Mouse (Mus musculus) hindbrain, embryonic 16.5 days (tissue): ENCODE measurements around the gene Gdi1. TPM values are rescaled to one million over a fixed set of nuclear protein-coding genes. Genes with fewer than 3 reads are reported as not detected.

Source experiments
- ATAC-seq: fragments of 200-750 bp; cut with Nextera tagmentation; 2 replicates; pipeline ENCODE4 v1.8.0; 2017; ENCODE audit warnings: moderate TSS enrichment, moderate library complexity
- H3K27ac ChIP-seq: fragments of 300-500 bp; sonication (generic); 2 replicates; pipeline ENCODE4 v1.5.1; 2014; ENCODE audit warnings: low read depth, mild to moderate bottlenecking, control low read depth, low read length, moderate library complexity
- H3K27me3 ChIP-seq: fragments of 300-500 bp; sonication (generic); replicated peaks from 2 replicates; pipeline ENCODE4 v1.6.1; 2014; ENCODE audit warnings: low read length; ENCODE audit not compliant: control insufficient read depth, insufficient read depth
- H3K36me3 ChIP-seq: fragments of 300-500 bp; sonication (generic); 2 replicates; pipeline ENCODE4 v1.6.1; 2014; ENCODE audit warnings: mild to moderate bottlenecking, low read length, moderate library complexity, mixed read lengths; ENCODE audit not compliant: control insufficient read depth, insufficient read depth
- H3K4me1 ChIP-seq: fragments of 300-500 bp; sonication (generic); 2 replicates; pipeline ENCODE4 v1.6.1; 2014; ENCODE audit warnings: low read depth, low read length; ENCODE audit not compliant: control insufficient read depth, insufficient read depth
- H3K4me2 ChIP-seq: fragments of 300-500 bp; sonication (generic); 2 replicates; pipeline ENCODE4 v1.6.1; 2014; ENCODE audit warnings: mild to moderate bottlenecking, low read length, control low read depth, moderate library complexity
- H3K4me3 ChIP-seq: fragments of 300-500 bp; sonication (generic); 2 replicates; pipeline ENCODE4 v1.5.1; 2014; ENCODE audit warnings: mild to moderate bottlenecking, low read length, control low read depth, moderate library complexity
- H3K9ac ChIP-seq: fragments of 300-500 bp; sonication (generic); 2 replicates; pipeline ENCODE4 v1.6.1; 2014; ENCODE audit warnings: low read depth, mild to moderate bottlenecking, control low read depth, low read length, moderate library complexity
- H3K9me3 ChIP-seq: fragments of 300-500 bp; sonication (generic); 2 replicates; pipeline ENCODE4 v1.6.1; 2014; ENCODE audit warnings: mild to moderate bottlenecking, low read length, moderate library complexity; ENCODE audit not compliant: control insufficient read depth
- WGBS: fragments of 180-500 bp; shearing (Covaris S2); extraction: QIAGEN DNeasy Blood & Tissue Kit; methylation state at CpG from one replicate; pipeline ENCODE4 v1.1.7; 2014; 5-methylcytosine and 5-hydroxymethylcytosine counted together
- polyA plus RNA-seq: library from polyadenylated mRNA; unstranded; fragments of >200 nt; fragmentation: Nextera tagmentation; extraction: Ambion mirVana; gene quantifications from 2 replicates; pipeline ENCODE4 v1.2.1, GENCODE M21; 2015

Gdi1 gene
- polyA plus RNA-seq, 1 experiment from 2014 or later = 991 TPM

DNA sequence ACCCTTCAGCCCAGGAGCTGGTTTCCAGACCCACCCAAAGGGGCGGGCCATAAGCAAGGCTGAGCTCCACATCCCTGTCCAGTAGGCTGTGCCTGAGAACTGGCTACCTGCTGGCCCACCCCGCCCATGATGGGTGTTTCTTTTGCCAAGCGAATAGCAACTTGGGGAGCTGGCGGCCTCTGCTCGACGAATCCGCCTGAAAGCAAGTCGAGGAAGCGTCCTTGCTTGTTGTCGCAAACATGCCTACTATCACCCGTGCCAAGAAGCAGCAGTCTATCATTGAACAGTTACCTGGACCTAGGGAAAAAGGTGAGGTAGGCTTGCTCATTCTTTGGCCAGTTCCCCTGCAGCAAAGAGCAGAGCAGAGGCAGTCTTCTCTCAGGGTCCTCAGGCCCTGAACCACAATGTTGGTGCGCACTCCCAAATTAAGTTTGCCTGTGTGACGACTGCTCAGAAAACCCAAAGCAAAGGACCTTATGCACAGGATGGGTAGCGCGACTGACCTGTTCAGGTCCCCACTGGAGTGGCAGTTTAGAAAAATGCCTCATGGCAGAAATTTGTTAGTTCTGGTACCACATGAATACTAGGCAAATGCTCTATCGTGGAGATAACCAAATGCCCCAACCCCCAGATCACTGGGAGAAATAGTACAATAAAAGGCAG lies 22.9 kb upstream of the Gdi1 start, which contains the start of the genes Taz and Dnase1l1:
Taz (plus strand) TSS at position 181 of the 663 bp plus-strand sequence.
Dnase1l1 (minus strand) TSS at position 606 of the 663 bp plus-strand sequence.
- H3K36me3 ChIP-seq = no peaks in the 10 kb centered on the region
- WGBS = 20% methylated on average over 16 of the region's 16 CpGs
- peak within 1 kb of the TSS; percentile 75 for H3K9ac ChIP-seq
- ATAC-seq = peak; percentile 79
- H3K9me3 ChIP-seq = no peaks in the 10 kb centered on the region
- peak within 1 kb of the TSS; percentile 74 for H3K4me2 ChIP-seq
- H3K4me3 ChIP-seq = peak within 1 kb of the TSS; percentile 56
- H3K4me1 ChIP-seq = peaks cover 3% of the 10 kb centered on the region
- no peaks in the 10 kb centered on the region for H3K27me3 ChIP-seq
- peak within 1 kb of the TSS; percentile 83 for H3K27ac ChIP-seq

DNA sequence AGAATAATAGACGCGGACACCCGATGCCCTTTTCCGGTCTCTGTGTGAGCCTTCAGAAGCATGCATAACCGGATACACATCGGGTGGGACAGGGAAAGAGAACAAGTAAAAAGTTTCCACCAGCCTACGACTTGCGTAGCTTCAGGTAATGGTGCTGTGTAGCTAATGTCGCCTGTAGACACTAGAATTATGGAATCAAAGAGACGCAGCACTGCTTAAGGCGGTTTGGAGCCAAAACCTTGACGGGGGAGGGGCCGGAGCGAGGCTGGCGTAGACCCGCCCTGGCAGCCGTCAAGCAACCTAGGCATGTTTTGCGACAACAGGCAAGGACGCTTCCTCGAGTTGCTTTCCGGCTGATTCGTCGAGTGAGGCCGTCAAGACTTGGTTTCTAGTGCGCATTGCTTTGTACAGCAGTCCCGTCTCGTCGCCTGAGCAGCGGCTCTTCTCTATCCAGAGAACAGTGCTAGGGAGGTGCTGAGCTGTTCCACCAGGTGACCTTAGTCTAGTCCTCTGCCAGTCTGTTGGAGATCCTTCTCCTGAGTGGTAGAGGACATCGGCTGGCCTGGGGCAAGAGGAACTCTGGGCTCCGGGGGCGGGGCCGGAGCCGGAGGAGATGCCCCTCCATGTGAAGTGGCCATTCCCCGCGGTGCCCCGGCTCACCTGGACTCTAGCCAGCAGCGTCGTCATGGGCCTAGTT lies 22.3 kb upstream of the Gdi1 start:
- Histone ChIP-seq H3K4me3 (peak overlapping the region; percentile 56), H3K9ac (peak overlapping the region; percentile 75), H3K27ac (peak overlapping the region; percentile 83), H3K4me1 (peaks cover 3% of the 10 kb centered on the region), H3K27me3 (no peaks in the 10 kb centered on the region), H3K4me2 (peak overlapping the region; percentile 74), H3K36me3 (no peaks in the 10 kb centered on the region), H3K9me3 (no peaks in the 10 kb centered on the region)
- WGBS = 19% methylated on average over 39 of the region's 39 CpGs
- peak; percentile 87 for ATAC-seq

DNA sequence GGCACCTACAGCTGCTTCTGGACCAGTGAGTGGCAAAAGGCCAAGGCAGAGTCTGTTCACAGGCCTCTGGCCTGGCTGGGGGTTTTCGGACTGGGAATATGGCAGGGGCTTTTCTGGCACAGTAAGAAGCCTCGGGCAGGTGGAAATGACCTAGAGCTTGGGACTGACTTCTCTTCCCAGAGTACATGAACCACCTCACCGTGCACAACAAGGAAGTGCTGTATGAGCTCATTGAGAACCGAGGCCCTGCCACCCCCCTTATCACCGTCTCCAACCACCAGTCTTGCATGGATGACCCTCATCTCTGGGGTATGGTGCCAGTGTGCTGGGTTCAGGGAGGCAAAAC lies 21.7 kb upstream of the Gdi1 start:
- 27% methylated on average over 5 of the region's 5 CpGs for WGBS

DNA sequence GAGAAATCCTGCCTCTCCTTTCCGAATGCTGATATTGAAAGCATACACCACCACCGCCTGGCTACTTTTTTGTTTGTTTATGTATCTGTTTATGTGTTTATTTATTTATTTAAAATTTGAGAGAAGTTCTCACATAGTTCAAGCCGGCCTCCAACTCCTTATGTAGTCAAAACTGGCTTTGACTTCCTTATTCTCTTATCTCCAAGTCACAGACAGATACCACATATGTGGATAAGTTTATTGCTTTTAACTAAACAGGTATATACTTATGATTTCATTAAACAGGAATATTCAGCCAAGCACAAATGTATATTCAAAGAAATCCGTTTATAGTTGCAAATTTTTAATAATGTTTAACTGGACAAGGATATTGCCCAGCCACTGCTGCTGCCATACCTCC lies 11.4 kb upstream of the Gdi1 start:
- peaks cover 3% of the 10 kb centered on the region; the same call in 1 of the 2 replicates for H3K4me1 ChIP-seq
- 83% methylated on average over 4 of the region's 4 CpGs for WGBS
- H3K4me3 ChIP-seq = no peak overlapping the region
- H3K36me3 ChIP-seq = no peaks in the 10 kb centered on the region; the same call in 1 of the 2 replicates
- no peaks in the 10 kb centered on the region for H3K27me3 ChIP-seq
- H3K4me2 ChIP-seq = no peak overlapping the region
- no peaks in the 10 kb centered on the region for H3K9me3 ChIP-seq
- no peak for ATAC-seq
- no peak overlapping the region for H3K27ac ChIP-seq
- H3K9ac ChIP-seq = no peak overlapping the region

More for the DNA sequence above, 21.7 kb upstream of the Gdi1 start:
- Histone ChIP-seq H3K36me3 (no peaks in the 10 kb centered on the region), H3K4me3 (peak overlapping the region; percentile 56), H3K27ac (peak overlapping the region; percentile 83), H3K9ac (peak overlapping the region; percentile 75), H3K27me3 (no peaks in the 10 kb centered on the region), H3K9me3 (no peaks in the 10 kb centered on the region), H3K4me1 (peaks cover 3% of the 10 kb centered on the region), H3K4me2 (peak overlapping the region; percentile 70)
- ATAC-seq = peak; percentile 24

DNA sequence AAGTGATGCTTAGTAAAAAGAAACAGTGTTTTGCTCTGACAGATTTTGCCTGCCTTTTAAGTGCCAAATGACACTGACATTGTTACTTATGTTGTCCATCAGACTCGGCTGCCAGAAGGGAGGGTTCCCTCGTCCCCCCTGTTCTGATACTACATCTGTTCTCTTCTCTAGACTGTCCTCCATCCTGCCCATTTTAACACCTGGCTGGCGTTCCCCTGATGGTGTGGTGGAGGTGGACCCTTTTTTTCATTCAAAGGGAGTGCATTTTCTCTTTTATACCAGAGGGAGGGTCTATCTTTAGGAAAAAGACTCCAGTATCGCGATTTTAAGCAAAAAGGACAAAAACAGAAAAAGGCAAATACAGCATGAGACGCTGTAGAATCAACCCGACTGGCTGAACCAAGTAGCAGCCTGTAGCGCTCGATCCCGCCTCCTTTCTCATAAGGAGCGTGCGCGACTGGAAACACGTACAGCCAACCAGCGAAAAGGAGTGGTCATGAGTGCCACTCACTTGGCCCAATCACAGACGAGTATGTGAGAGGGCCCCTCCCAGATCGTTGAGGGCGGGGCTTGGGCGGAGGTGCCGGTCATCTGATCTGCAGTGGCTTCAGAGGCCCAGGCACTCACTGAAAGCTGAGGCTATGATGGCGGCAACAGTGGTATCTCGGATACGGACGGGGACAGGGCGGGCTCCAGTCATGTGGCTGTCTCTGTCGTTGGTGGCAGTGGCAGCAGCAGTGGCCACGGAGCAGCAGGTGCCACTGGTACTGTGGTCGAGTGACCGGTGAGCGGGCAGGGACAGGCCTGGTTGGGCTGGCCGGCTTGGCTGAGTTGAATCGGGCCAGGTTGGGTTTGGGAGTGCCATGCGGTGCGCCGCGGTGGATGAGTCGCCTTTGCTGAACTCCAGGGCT lies 8.0 kb upstream of the Gdi1 start, which contains the start of gene Atp6ap1:
Atp6ap1 (plus strand) TSS at position 560 of the 911 bp plus-strand sequence.
- peak within 1 kb of the TSS; percentile 82 for H3K9ac ChIP-seq
- peak within 1 kb of the TSS; percentile 68 for H3K4me3 ChIP-seq
- WGBS = 16% methylated on average over 31 of the region's 37 CpGs
- H3K27ac ChIP-seq = peak within 1 kb of the TSS; percentile 83
- ATAC-seq = peak; percentile 99
- no peaks in the 10 kb centered on the region for H3K27me3 ChIP-seq
- H3K36me3 ChIP-seq = peaks cover 8% of the 10 kb centered on the region
- peaks cover 4% of the 10 kb centered on the region; the same call in 1 of the 2 replicates for H3K4me1 ChIP-seq
- H3K9me3 ChIP-seq = no peaks in the 10 kb centered on the region
- H3K4me2 ChIP-seq = peak within 1 kb of the TSS; percentile 69

DNA sequence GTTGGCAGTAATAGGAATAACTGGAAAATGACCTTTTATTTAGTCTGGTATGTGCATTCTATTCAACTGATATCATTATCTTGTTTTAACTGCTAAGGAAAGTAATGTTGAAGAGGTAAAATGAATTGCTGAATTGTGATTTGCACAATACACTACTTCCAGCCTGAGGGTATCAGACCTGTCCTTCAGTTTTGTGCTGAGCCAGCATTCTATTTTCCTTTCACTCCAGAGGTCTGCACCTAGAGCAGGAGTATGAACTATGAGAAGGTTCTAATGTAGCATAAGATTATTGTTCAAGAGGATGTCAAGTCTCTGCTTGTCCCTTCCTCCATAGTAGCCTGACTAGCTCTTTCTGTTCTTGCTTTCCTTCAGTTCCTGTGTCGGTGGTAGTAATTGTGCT lies 6.5 kb upstream of the Gdi1 start:
- Histone ChIP-seq H3K4me1 (peaks cover 4% of the 10 kb centered on the region; the same call in 1 of the 2 replicates), H3K36me3 (peaks cover 8% of the 10 kb centered on the region), H3K9me3 (no peaks in the 10 kb centered on the region), H3K9ac (no peak overlapping the region), H3K27me3 (no peaks in the 10 kb centered on the region), H3K4me3 (no peak overlapping the region), H3K4me2 (no peak overlapping the region), H3K27ac (no peak overlapping the region)
- WGBS = 100% methylated on average over 1 of the region's 1 CpGs
- ATAC-seq = no peak

DNA sequence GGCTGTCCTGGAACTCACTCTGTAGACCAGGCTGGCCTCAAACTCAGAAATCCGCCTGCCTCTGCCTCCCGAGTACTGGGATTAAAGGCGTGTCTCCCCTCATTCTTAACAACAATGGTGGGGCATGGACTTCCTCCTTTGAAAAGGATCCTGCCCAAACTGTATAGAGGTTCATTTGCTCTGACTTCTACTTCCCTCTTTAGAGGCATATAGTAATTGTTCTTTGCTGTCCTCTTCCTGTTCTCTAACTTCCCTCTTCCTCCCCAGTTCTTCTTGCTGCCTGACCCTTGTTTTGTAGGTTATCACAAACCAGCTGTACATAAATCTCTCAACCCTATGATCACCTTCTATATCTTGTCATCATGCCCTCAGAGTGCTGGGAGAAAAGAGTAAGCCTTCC lies 5.1 kb upstream of the Gdi1 start:
- ATAC-seq = no peak
- Histone ChIP-seq H3K27ac (no peak overlapping the region), H3K4me3 (no peak overlapping the region), H3K9ac (no peak overlapping the region), H3K4me1 (peaks cover 4% of the 10 kb centered on the region; the same call in 1 of the 2 replicates), H3K9me3 (no peaks in the 10 kb centered on the region), H3K27me3 (no peaks in the 10 kb centered on the region), H3K4me2 (no peak overlapping the region), H3K36me3 (peaks cover 8% of the 10 kb centered on the region)
- WGBS = 87% methylated on average over 3 of the region's 3 CpGs

DNA sequence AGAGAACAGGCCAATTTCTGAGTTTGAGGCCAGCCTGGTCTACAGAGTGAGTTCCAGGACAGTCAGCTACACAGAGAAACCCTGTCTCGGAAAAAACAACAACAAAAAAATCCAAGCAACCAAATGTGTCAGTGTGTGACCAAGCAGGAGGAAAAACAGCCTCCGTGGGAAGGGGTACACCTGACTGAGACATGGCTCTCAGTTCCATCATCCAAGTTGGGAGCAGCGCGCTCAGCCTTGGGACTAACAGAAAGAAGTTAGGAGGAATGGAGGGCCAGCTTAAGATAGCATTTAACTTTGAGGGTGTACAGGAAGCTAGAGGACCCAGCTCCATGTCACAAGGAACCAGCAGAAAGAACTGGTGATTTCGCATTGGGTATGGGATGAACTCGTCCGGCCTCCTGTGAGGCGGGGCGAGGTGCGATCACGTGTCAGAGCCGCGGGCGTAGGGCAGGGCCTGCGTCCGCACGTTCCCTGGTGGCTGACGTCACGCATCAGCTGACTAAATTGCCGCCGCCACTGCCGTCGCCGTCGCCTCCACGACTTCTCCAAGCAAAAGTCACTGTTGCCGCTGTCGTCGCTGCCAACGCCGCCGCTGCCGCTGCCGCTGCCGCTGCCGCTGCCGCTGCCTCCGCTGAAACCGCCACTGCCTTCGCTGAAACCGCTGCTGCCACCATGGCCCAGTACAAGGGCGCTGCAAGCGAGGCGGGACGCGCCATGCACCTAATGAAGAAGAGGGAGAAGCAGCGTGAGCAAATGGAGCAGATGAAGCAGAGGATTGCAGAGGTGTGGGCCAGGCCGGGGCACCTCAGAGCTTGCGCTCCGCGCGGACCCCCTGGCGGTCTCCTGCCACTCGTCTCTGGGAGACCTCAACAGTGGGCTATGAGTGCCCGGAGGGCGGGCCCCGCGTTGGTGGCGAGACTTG lies 8.0 kb downstream of the Gdi1 start, which contains the start of gene Fam50a:
Fam50a (plus strand) TSS at position 494 of the 925 bp plus-strand sequence.
- Histone ChIP-seq H3K27me3 (no peaks in the 10 kb centered on the region), H3K4me1 (peaks cover 5% of the 10 kb centered on the region), H3K4me2 (peak within 1 kb of the TSS; percentile 71), H3K9ac (peak within 1 kb of the TSS; percentile 74), H3K4me3 (peak within 1 kb of the TSS; percentile 63), H3K27ac (peak within 1 kb of the TSS; percentile 90), H3K36me3 (peaks cover 8% of the 10 kb centered on the region; the same call in 1 of the 2 replicates), H3K9me3 (no peaks in the 10 kb centered on the region)
- peak; percentile 97 for ATAC-seq
- 19% methylated on average over 47 of the region's 59 CpGs for WGBS
